Mouse (Mus musculus) erythroblast, embryonic 14.5 days (primary cell): ENCODE data around the gene Zfp668.
"Not testable (repeated sequence)": the region's sequence is repeated elsewhere in the genome, so short reads cannot be mapped to it uniquely, and the experiment has no call there.

ENCODE experiments used
- GATA1 ChIP-seq: IDR thresholded peaks from 2 replicates; pipeline ENCODE4 v1.6.1; 2012; ENCODE audit warnings: low read length, inconsistent platforms, mixed read lengths
- TAL1 ChIP-seq: IDR thresholded peaks from 3 replicates; pipeline ENCODE4 v1.6.1; 2012; ENCODE audit warnings: low read length, inconsistent platforms, mixed read lengths

DNA sequence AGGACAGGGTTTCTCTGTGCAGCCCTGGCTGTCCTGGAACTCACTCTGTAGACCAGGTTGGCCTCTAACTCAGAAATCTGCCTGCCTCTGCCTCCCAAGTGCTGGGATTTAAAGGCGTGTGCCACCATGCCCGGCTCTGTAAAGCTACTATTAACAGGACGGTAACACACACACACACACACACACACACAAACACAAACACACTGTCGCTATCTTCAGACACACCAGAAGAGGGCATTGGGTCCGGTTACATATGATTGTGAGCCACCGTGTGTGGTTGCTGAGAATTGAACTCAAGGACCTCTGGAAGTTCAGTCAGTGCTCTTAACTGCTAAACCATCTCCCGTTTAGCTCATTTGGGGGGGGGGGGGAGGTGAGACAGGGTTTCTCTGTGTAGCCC is 19.3 kb upstream of the Zfp668 start:
- not testable (repeated sequence) for TF ChIP-seq GATA1, TAL1
